Mouse (Mus musculus) heart, postnatal 0 days (tissue): ENCODE results near the gene Elk3.

Experiments used
- CTCF ChIP-seq: IDR thresholded peaks from 2 replicates; pipeline ENCODE4 v1.5.1; 2016; ENCODE audit warnings: antibody characterized with exemption, control low read depth, low read depth
- EP300 ChIP-seq: IDR thresholded peaks from 2 replicates; pipeline ENCODE4 v1.6.1; 2016; ENCODE audit warnings: antibody characterized with exemption, low read depth

- TF ChIP-seq CTCF = no peak
- no peak for TF ChIP-seq EP300
These were observed 4.6 kb downstream of the Elk3 start for GRCm38 (mm10) chr10:93306367-93306766.
